Mouse (Mus musculus): ENCODE measurements at regions not wholly inside any gene's neighbourhood (a gene's known extent, or its start where the extent isn't known, plus 50 kb on each side); places are given as distances from the start of the nearest gene placed in this dataset.
A peak's percentile ranks its signal among the peaks of the same experiment; 100 is the strongest.

DNA sequence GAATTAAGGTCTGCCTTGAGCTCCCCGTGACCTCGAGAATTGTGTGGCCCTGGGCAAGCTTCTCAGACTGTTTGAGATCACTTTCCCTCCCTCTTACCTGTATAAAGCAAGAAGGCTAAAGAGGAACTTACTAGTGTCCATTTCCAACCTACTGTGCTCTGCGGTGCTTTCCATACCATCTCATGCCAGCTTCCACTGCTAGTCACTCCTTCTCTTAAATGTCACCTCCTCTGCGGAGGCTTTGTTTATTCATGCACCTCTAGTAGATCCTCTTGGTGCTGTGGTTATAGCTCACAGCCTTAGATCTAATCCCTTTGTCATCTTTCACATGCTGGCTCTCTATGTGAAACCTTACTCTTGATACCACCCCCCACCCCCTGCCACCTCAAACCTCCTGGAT lies 2310.3 kb upstream of the Lrrc6 start:
- intact Hi-C loops (cut with DNase I) = no loop called here
- DNase-seq = no peak

DNA sequence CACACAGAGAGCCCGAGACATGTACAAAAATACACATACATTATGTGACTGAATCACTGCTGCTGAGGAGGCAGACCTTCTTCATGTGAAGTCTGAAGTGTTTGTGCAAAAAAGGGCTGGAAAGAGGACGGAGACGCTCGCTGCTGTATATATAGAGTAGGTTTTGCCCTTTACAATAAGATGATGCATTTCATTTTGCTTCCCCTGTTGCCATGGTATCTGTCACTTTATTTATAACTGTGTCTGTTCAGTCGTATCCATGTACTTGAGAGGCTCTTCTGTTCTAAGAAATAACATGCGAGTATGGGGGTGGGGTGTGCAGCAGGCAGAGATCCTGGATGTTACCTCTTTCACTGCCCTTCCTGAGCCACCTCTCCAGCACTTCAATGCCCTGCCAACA lies 2309.9 kb upstream of the Lrrc6 start:
- DNase-seq = no peak
- intact Hi-C loops (cut with DNase I) = no loop called here

DNA sequence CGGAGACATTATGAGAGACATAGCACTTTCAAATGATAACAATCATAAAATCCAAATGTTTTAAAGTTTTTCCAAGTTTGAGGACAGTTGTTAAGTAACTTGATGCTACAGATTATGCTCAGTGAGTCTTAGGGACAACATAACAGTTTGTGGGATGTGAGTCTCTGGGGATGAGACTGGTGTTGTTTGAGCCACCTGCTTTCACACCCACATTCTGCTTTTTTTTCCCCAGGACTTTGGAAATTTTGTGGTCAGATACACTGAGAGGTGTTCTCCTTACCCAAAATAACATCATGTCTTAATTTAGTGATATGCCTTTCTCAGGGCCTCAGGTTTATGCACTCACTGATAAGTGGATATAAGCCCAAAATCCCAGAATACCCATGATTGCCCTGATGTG lies 2307.5 kb upstream of the Lrrc6 start:
- intact Hi-C loops (cut with DNase I) = no loop called here

DNA sequence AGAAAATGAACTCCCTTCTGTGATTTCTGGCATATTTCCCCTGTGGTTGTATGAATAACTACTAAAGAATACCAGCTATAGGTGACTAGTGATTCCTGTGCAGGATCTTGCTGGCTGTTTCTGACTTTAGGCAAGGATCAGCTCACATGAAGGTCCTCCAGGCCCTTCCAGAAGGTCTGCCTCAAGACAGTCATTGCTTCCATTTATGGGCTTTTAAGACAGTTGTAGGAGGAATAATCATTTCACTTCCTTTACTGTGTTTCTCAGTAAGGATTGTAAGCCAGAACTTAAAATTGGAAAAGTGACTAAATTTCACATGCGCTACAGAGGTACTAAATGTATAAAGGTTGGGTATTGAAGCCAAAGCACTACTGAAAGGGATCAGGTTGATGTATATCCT lies 2303.5 kb upstream of the Lrrc6 start:
- no peak for DNase-seq
- intact Hi-C loops (cut with DNase I) = no loop called here

More for the DNA sequence above, 2307.5 kb upstream of the Lrrc6 start:
- DNase-seq = no peak

DNA sequence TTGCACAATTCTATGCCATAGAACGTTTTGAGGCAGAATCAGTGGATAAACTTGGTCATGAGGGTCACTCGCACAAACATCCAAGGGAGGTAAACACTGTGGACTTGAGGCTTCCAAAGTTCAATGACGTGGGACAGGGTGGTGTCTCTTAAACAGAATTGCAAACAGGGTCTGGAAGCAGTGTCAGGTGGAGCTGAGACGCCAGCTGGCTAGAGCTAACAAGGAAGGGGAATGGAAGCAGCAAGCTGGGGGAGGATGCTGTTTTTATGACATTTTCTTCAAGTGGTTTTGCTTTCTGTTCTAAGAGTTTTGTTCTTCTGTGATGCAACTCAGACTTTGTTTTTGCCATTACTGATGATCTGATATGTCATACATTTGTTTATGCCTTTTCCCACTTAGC lies 2301.1 kb upstream of the Lrrc6 start:
- DNase-seq = no peak
- intact Hi-C loops (cut with DNase I) = no loop called here

DNA sequence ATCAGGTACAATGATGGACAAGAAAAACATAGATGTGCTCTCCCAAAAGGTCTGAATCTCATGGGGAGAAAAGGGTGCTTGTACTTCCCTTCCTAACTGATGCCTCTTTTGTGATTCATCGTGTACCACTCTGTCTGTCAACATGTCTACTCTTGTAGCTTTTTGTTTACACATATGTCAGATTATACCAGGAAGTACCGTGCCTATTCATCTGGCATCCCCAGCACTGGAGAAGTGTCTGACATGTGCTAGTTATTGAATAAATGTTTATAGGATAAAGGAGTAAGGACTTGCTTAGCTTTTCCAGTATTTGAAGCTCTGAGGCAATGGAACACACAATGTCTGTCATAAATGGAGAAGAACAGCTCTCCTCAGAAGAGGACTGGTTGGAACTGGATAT lies 2296.7 kb upstream of the Lrrc6 start:
- intact Hi-C loops (cut with DNase I) = no loop called here
- no peak for DNase-seq

DNA sequence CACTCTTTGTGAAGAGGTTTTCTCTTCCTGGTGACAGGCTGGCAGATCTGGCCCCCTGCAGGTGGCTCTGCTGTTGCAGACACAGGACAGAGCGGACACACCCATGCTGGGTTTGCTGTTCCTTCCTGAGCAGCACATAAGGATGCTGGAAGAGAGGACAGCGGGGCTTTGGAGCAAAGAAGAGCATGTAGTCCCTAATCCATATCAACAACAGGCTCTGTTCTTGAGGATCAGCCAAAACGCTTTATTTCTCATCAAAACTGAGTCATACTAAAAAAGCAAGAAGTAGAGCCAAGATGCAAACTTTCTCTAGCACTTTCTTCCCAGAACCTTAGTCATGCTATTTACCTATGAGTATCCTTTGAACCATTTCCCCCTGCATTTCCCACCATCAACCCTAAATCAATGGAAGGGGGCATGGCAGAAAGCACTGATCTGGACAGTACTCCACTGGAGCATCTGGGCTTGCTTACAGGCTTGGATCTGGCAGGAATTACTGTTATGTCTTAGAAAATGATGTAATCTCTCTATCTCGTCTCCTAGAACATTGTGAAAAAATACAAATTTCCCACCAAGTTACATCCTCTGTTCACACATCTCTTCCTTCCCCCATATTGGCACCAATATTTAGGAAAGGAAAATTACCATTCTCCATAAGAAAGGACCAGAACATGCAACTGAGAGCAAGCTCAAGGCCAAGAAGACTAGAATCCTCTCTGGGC lies 2294.7 kb upstream of the Lrrc6 start:
- intact Hi-C loops (cut with DNase I) = no loop called here
- DNase-seq = peak in 1 of 2 experiments; percentile 12

DNA sequence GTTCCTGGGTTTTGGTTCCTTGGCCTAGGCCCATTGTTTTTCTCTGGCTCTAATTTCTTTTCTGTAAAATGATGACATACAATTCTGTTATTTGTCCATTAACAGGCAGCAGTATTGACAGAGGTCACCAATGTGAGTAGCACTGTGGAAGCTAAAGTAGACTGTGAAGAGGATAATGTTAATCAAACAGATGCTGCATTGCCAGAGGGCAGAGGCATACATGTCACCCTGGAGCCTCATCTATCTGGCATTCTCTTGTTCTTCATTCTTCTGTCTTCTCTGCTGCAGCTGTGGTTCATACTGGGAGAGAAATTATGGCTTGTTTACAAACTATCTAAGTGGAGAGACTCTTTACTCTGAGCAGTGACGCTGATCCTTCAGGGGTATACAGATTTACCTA lies 2259.2 kb upstream of the Lrrc6 start:
- no peak for DNase-seq
- intact Hi-C loops (cut with DNase I) = no loop called here

DNA sequence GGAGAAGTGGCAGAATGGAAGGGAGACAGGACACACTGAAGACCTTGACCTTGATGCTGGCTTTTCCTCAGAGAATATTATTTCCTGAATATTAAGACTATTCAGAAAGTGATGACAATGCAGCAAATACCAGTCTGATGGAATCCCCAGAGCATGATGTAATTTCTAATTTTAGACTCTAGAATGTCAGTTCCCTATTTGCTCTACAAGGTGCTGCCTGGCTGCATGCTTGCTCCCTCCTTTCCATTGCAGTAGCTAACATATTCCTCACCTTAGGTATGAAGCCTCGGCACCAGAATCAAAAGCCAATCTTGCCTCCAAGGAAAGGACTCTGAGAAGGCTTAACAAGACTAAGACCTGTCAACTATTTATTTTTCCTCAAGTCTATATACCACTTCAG lies 2254.5 kb upstream of the Lrrc6 start:
- intact Hi-C loops (cut with DNase I) = no loop called here

DNA sequence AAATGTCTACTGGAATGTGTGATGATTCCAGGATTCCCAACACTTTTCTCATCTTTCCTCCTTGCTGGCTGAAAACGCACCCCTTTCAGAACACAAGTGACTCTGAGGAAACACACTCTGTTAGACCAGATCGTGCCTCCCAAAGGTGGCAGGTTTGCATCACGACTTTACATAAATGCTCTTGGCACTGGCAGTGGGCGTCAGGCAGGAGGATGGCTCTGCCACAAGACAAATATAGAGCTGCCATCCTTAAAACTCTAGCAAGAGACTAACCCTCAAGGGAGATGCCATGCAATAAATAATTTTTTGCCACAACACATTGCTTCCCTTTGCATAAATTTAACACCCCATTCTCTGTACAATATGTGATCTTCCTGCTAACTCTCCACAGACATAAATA lies 2254.1 kb upstream of the Lrrc6 start:
- no peak for DNase-seq
- intact Hi-C loops (cut with DNase I) = no loop called here

More for the DNA sequence above, 2254.5 kb upstream of the Lrrc6 start:
- no peak for DNase-seq

DNA sequence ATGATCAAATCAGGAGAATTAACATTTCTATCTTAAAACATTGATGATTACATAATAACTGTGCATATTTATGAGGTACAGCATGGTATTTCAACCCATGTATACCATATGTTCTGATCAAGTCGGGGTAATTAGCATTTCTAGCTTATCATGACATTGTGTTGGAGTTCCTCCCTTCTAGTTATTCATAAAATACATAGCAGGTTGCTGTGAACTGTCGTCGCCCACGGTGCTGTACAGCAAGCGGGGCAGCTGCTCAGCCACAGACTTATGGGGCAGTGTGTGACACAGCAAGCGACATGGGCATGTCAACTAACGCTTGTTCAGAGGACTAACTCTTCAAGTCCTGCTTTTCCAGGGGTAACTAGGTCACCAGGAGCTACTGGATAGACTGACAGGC lies 2238.6 kb upstream of the Lrrc6 start:
- DNase-seq = no peak
- intact Hi-C loops (cut with DNase I) = no loop called here

DNA sequence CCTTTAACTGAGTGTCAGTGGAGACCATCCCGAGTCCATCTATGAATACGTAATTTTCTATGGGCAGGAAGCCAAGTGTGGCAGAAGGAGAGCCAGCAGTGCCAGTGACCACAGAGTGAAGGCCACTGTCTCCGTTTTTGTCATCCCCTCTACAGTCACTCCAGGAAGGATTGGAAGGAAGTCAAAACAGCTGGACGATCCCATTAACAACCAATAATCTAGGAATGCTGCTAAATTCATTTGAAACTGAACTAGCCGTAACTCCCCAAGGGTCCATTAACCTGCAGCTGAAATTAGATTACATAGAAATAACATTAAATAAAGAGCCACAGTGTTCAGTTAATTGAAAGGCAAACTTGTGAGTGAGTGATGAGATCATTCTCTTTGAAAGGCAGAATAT lies 2220.5 kb upstream of the Lrrc6 start:
- no peak for DNase-seq
- intact Hi-C loops (cut with DNase I) = no loop called here

DNA sequence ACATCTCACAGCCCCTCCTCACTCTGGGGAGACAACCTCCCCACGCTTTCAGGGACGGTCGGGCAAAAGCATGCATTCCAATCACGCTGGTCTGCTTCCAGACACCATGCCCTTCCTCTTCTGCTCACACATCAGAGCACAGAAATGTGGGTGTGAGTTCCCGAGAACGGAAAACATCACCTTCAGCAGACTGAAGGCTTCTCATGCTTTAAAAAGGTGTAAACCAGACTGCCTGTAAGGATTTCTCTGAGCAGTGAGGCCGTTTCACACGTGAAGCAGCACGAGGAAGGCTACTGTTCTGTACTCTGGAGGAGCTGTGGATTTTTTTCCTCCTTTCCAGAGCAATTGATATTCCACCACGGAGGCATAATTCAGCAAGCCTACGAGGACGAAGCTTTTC lies 2218.8 kb upstream of the Lrrc6 start:
- no peak for DNase-seq

DNA sequence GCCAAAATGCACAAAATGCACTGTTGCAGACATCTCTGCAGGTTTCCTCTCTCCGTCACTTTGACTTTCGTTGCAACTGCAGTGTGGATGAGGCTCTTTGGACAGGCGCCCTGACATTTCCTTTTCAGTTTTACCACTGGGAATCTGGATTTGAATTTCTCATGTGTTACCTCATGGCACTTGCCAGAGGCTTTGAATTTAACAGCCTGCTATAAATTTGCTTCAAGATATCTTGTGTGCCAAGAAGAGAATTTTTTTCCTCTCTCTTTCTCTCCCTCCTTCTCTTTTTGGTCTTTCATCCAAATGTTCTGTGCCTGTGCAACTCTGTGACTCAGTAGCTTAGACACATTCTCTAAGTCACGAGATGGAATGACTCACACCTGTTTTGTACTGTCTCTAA lies 2213.6 kb upstream of the Lrrc6 start:
- intact Hi-C loops (cut with DNase I) = no loop called here
- no peak for DNase-seq

More for the DNA sequence above, 2218.8 kb upstream of the Lrrc6 start:
- intact Hi-C loops (cut with DNase I) = no loop called here

DNA sequence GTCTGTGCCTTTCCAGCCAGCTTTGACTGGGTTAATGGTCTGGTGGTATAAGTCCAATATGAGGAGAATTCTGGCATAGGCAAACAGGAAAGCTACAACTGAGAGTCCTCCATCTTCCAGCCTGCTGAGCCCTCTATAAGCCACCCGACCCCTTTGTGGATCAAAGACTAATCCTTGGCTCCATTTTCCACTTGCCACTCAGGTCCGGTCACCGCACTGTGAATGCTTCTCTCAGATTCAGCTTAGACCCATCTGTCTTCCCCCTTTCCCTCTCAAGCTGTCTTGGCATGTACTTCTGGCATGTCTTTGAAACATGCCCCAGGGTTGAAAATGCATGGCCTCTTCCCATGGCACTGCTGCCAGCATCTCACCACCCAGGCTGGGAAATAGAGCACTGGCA lies 2206.6 kb upstream of the Lrrc6 start:
- DNase-seq = no peak
- intact Hi-C loops (cut with DNase I) = no loop called here

DNA sequence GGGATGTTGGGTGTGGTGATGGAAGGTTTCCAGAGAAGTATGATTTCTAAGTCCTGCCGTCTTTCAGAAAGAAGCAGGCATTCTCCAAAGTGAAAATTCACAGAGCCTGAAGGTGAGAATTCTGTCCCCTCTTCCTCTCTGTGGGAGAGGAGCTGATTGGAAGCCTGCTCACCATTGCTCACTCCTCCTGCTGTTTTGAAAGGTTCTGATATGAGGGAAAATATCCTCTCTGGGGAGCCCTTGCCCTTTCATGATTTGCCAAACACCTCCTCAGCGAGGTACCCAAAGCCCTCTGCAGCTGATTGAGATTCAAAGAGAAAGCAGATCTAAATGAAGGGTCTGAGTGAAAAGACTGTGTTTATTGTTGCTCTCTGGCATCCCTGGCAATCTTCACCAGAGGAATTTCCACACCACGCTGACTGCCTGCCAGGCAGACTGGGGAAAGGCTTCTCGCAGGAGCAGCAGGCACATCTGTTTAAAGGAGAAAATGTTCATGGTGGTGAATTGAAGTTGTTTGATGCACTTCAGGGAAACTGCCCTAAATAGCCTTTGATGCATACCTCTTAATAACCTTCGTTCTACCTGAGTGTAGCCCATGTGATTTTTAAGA lies 2194.4 kb upstream of the Lrrc6 start:
- intact Hi-C loops (cut with DNase I) = no loop called here
- DNase-seq = no peak

DNA sequence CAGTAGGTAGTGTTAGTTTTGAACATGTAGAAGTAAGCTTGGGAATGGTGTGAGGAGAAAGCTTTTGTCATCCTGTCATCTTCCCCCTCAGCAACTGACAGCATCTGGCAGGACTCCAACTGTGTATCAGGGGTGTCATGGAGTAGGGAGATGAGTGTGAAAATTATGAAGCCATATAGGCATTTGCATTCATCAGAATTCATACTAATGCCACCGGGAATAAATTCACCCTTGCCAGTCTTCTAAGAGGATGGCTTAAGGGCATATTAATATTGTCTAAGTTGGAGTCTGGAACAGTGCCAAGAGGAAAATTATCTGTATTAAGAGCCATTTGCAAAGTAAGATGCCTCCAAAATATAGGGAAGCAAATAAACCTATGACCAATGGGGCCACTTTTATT lies 2166.8 kb upstream of the Lrrc6 start:
- DNase-seq = no peak
- intact Hi-C loops (cut with DNase I) = no loop called here

DNA sequence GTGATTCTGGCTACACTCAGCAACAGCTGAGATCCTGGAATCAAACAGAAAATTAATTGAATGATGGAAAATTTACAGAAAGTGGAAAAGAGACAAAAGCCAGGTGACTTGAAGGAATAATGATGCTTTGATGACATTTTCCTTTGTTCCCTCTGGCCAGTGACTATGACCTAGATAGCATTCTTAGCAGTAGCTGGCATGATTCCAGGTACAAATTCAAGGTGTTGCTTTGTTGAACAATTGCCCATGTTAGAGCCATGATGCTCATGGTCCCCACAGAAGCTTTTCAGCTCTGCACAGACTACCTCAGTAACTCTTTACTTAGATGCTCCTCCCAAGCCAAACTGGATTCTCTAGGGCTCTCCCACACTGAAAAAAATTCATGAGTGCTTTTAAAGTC lies 2164.6 kb upstream of the Lrrc6 start:
- DNase-seq = no peak
- intact Hi-C loops (cut with DNase I) = no loop called here

DNA sequence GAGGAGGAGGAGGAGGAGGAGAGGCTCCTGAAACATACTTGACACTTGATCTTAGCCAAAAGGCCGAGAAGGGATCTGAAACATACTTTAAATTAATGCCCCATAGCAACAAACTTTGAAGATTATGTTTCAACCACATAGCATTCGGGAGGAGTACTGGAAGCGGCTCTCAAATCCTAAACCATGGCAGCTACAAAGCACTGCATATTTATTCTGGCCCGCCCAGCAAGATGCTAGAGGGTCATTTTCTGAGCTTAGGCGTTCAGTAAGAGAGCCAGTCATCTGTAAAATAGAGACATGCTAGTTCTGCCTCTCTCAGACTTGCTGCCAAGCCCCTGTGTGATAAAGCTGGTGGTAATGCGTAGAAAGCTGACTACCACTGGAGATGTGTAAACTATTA lies 2156.0 kb upstream of the Lrrc6 start:
- intact Hi-C loops (cut with DNase I) = no loop called here
- no peak for DNase-seq

DNA sequence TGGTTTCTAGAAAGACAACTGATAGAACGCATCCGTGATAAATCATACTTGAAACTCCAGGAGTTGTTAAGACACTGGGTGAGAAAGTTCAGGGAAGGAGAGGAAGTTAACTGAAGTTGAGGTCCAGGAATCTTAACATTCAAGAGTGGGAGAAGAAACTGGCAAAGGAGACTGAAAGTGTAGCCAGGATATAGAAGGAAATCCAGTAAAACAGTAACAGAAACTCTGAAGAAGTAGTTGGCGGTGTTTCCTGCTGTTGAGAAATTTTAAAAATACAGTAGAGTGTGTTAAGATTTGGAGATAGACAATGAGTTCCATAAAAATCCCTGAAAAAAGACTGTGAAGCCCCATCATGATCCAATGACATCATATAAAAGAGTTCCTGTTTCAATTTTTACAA lies 2154.3 kb upstream of the Lrrc6 start:
- DNase-seq = no peak
- intact Hi-C loops (cut with DNase I) = no loop called here

DNA sequence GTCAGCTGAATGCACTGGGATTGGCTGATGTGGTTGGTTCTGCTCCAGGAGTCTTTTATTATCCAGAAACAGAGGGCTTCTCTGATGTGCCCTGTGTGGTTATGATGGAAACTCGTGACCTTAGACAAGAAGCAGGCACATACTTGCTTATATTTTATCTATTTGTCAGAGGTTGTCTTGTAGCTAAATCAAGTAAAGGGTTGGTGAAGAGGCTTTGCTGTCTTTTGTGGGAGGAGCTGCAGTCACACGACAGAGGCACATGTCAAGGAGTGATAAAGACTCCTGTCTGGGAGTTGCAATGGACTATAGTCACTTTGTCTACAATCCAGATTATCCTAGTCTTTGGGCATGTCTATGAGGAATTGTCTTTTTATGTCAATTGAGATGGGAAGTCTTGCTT lies 2149.9 kb upstream of the Lrrc6 start:
- intact Hi-C loops (cut with DNase I) = no loop called here
- DNase-seq = no peak

DNA sequence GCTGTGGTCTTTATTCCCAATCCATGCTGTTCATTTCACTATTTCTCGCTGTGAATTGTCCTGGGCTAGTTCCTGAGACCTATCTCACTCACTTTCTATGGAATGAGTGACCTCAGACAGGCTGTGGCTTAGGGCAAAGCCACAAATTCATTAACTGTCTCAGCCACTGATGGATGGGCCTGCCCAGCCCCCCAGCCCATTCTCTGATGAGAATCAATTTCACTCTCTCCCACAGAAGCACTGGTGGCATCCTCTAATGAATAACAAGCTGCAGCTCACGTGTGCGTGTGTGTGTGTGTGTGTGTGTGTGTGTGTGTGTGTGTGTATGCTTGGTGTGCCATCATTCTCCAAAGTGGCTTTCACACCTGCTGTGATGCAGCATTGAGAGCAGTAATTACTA lies 2149.3 kb upstream of the Lrrc6 start:
- intact Hi-C loops (cut with DNase I) = no loop called here

DNA sequence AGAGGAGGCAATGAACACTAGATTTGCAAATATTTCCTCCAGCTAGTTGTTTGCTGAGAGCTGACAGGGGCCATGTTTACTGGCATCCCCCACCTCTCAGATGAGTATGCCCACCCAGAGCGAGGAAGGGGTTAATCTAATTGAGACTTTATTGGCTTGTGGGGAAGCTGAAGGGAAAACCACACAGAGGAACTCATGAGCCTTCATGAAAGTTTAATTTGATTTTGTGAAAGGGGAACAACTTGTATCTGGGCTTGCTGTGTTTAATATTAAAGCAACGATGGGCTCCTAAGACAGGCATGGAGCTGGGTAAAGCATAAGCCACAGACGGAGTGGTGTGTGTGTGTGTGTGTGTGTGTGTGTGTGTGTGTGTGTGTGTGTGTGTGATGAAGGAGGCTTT lies 2146.2 kb upstream of the Lrrc6 start:
- no peak for DNase-seq
- intact Hi-C loops (cut with DNase I) = no loop called here

More for the DNA sequence above, 2149.3 kb upstream of the Lrrc6 start:
- DNase-seq = no peak
